Mouse (Mus musculus) layer of hippocampus, adult 8-10 months (tissue): ENCODE results near the gene Hmgn2. TPM values are rescaled to one million over a fixed set of nuclear protein-coding genes. Genes with fewer than 3 reads are reported as not detected.
A peak's percentile ranks its signal among the peaks of the same experiment; 100 is the strongest.

ENCODE experiments used
- DNase-seq, 2 experiments: peaks; one replicate each; pipeline ENCODE4 v3.0.0; 2022; ENCODE audit warnings: low spot score in 2 of 2
- total RNA-seq, 4 experiments: library from RNA; stranded (reverse); gene quantifications; 2 replicates each; pipeline ENCODE4 v1.2.4; 2022

Hmgn2 gene
- total RNA-seq, 4 experiments from 2014 or later: 90.0 to 132 (median 110) TPM

- no peak for DNase-seq
These were observed 43.2 kb downstream of the Hmgn2 start for GRCm38 (mm10) chr4:133925204-133925603.

- no peak for DNase-seq
These were observed 44.7 kb downstream of the Hmgn2 start for GRCm38 (mm10) chr4:133923743-133924142.

DNA sequence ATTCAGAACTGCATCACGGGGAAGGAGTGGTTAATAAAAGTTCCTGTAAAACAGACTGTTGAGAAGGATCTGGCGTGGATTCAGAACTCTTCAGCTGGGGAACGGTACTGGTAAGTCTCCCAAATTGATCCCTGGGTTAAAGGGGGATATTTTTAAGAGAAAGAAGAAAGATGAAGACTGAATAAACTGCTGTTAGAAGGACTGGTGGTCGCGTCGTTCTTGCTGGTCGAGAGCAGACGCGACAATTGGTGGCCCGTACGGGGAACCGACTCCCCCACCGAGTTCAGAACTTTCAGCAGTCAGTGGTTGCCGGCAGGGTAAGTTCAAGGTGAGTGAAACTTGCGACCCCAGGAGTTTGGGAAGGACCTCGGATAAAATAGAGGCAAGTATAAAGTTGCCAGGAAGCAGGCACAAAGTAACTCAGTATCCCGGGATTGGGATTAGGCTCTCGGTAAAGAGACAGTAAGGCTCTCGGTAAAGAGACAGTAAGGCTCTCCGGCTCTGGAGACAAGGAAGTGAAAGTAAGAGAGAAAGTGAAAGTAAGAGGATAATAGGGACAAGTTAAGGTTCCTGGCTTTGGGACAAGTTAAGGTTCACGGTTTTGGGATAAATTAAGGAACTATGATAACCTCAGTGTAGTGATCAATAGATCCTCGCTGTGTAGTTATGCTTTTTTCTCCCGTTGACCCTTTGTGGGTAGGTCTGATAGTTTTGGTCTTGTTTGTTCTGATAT, 50.2 kb downstream of the Hmgn2 start:
- peak; percentile 15 to 40 for DNase-seq

Other genes starting within 250 kb of the Hmgn2 start
- gene Arid1a, start 211.9 kb downstream of the Hmgn2 start, total RNA-seq: 10 to 100 TPM; 81.3 to 88.3 (median 83.1) TPM
- 10 to 100 TPM; 12.6 to 27.6 (median 19.4) TPM for gene Rps6ka1, start 80.9 kb downstream of the Hmgn2 start, total RNA-seq
- 10 to 100 TPM; 63.0 to 67.7 (median 66.5) TPM for gene Dhdds, start 32.3 kb upstream of the Hmgn2 start, total RNA-seq
- not detected for gene Lin28a, start 50.2 kb upstream of the Hmgn2 start, total RNA-seq
- not detected for gene Zfp683, start 85.2 kb upstream of the Hmgn2 start, total RNA-seq
- 1 to 10 TPM in 3 of 4 experiments, under 1 TPM in 1; 0.54 to 6.4 (median 3.7) TPM for gene Crybg2, start 92.2 kb upstream of the Hmgn2 start, total RNA-seq
- 10 to 100 TPM in 2 of 4 experiments, 1 to 10 TPM in 2; 1.2 to 52.4 (median 18.2) TPM for gene Cd52, start 126.4 kb upstream of the Hmgn2 start, total RNA-seq
- 10 to 100 TPM; 34.7 to 39.5 (median 35.6) TPM for gene Ubxn11, start 133.9 kb upstream of the Hmgn2 start, total RNA-seq
- 100 to 1,000 TPM; 185 to 289 (median 252) TPM for gene Sh3bgrl3, start 160.1 kb upstream of the Hmgn2 start, total RNA-seq
- 10 to 100 TPM; 16.6 to 19.8 (median 18.6) TPM for gene Cep85, start 218.5 kb upstream of the Hmgn2 start, total RNA-seq
- not detected for gene Gm7534, start 234.4 kb upstream of the Hmgn2 start, total RNA-seq